Mouse (Mus musculus): ENCODE measurements around the gene Smg5.

DNA sequence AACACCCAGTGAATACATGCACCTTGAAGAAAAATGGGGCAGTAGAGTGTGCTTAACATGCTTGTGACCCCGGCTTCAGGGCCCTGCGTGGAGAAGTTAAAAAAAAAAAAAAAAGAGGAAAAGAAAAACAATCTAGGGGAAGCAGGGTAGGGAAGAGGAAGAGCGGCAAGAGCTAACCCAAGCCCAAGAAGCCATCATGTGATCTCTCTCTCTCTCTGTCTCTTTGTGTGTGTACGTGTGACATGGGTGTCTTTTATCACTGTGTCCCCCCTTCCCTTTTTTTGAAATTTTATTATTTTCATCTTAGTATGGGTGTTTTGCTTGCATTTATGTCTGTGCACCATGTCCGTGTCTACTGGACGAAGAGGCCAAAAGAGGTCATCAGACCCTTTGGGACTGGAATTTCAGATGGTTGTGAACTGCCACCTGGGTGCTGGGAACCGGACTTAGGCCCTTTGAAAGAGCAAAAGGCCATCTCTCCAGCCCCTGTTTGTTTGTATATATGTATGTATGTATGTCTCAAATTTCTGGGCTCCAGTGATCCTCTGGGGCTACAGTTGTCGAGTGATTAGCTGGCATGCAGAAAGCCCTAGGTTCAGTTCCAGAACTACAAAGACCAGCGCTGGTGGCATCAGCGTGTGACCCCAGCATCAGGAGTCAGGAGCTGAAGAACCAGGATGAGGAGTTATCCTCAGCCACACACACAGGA, 67.6 kb downstream of the Smg5 start:
- no peak for TF ChIP-seq CTCF (conservative IDR thresholded peaks at IDR 0.05; ENCODE audit: insufficient read depth, insufficient read length, low read depth, low read length)
- no peak for TF ChIP-seq POLR2A (IDR thresholded peaks at IDR 0.05; ENCODE audit: low read depth, low read length)
